Mouse (Mus musculus): Measurements from ENCODE around the gene Il33.

- TF ChIP-seq GATA1 (IDR thresholded peaks at IDR 0.05; ENCODE audit: low read length) (no peak), TAL1 (IDR thresholded peaks at IDR 0.05; ENCODE audit: low read length) (no peak)
Observed at GRCm38 (mm10) chr19:29877422-29878291, 47.3 kb upstream of the Il33 start.
